In genomic region chrX:53118019-53118418, GRCm38 (mm10) we compare ENCODE assay signal across 17 mouse cellular contexts.
A peak's percentile ranks its signal among the peaks of the same experiment; 100 is the strongest.
DNase-seq lines count a peak whose midpoint lies in the region; ATAC-seq lines count a peak whose summit lies in the region.
"Had no signal": no experiment of that assay in that cellular context is flagged by ENCODE, and none has a peak within 500 bp of the region (broad histone marks: within the 10 kb centered on the region; RNA-seq: fewer than 3 reads in every experiment).

No protein-coding gene starts in this region.

- peak; percentile 22 for DNase-seq in Muller cell, postnatal 12 days (ENCODE audit: inconsistent ontology term)
- DNase-seq in heart, postnatal 14 days, result no peak
- no peak for DNase-seq in lung, postnatal 14 days
- no peak for DNase-seq in testis, postnatal 10 days (ENCODE audit: low spot score)
- DNase-seq: adrenal gland, adult 2 months; adrenal gland, postnatal 25 days; B cell, adult 2 months; cerebellum, adult 11 months; cerebellum, adult 18-20 months; cerebellum, adult 8-10 months; cerebellum, adult 9-11 months; cerebellum, postnatal 36 days had no signal

- peak; percentile 86 for ATAC-seq in granulocyte monocyte progenitor cell, adult 5-6 weeks (replicated peaks; ENCODE audit: poor library complexity, severe bottlenecking)
- peak; percentile 71; the same call in 1 of the 2 replicates for ATAC-seq in megakaryocyte progenitor cell, adult 5-6 weeks (replicated peaks; ENCODE audit: poor library complexity)
- ATAC-seq: CD4-positive, CD25-positive, alpha-beta regulatory T cell, adult 4 months; forebrain, embryonic 13.5 days; forebrain, embryonic 15.5 days had no signal

- intact Hi-C loops in heart, postnatal 14 days (cut with DNase I), result no loop called here
